Mouse (Mus musculus): ENCODE results near the gene Sh3bgrl2. TPM values are rescaled to one million over a fixed set of nuclear protein-coding genes. Genes with fewer than 3 reads are reported as not detected.

Sh3bgrl2 gene
- polyA plus RNA-seq, 1 experiment from 2014 or later, result 22.2 TPM

- ATAC-seq (ENCODE audit: low FRiP score, low TSS enrichment), result no peak
- Histone ChIP-seq H3K9ac (replicated peaks; ENCODE audit: low read length) (no peak overlapping the region), H3K27ac (ENCODE audit: low read length) (no peak overlapping the region), H3K9me3 (ENCODE audit: low read length) (no peaks in the 10 kb centered on the region), H3K4me1 (ENCODE audit: insufficient read depth, low read length) (peaks cover 12% of the 10 kb centered on the region; the same call in 1 of the 2 replicates), H3K36me3 (ENCODE audit: insufficient read depth, low read length) (no peaks in the 10 kb centered on the region), H3K4me3 (ENCODE audit: low read length) (no peak overlapping the region), H3K4me2 (replicated peaks; ENCODE audit: low read depth, low read length) (no peak overlapping the region), H3K27me3 (ENCODE audit: insufficient read depth, low read length) (no peaks in the 10 kb centered on the region)
- WGBS, result 78% methylated on average over 17 of the region's 17 CpGs
These were observed 38.4 kb downstream of the Sh3bgrl2 start for GRCm38 (mm10) chr9:83586316-83587050.

- no peak for ATAC-seq (ENCODE audit: low FRiP score, low TSS enrichment)
These were observed 39.0 kb downstream of the Sh3bgrl2 start for GRCm38 (mm10) chr9:83587116-83587515.

GRCm38 (mm10) chr9:83589063-83589462 lies 40.9 kb downstream of the Sh3bgrl2 start:
- 73% methylated on average over 2 of the region's 2 CpGs for WGBS
- no peak for ATAC-seq (ENCODE audit: low FRiP score, low TSS enrichment)
- peaks cover 9% of the 10 kb centered on the region; the same call in 1 of the 2 replicates for H3K4me1 ChIP-seq (ENCODE audit: insufficient read depth, low read length)
- no peak overlapping the region for H3K9ac ChIP-seq (replicated peaks; ENCODE audit: low read length)
- H3K4me3 ChIP-seq (ENCODE audit: low read length), result no peak overlapping the region
- H3K36me3 ChIP-seq (ENCODE audit: insufficient read depth, low read length), result no peaks in the 10 kb centered on the region
- H3K27ac ChIP-seq (ENCODE audit: low read length), result no peak overlapping the region
- H3K4me2 ChIP-seq (replicated peaks; ENCODE audit: low read depth, low read length), result no peak overlapping the region
- no peaks in the 10 kb centered on the region for H3K9me3 ChIP-seq (ENCODE audit: low read length)
- H3K27me3 ChIP-seq (ENCODE audit: insufficient read depth, low read length), result no peaks in the 10 kb centered on the region

More at GRCm38 (mm10) chr9:83587116-83587515, 39.0 kb downstream of the Sh3bgrl2 start:
- Histone ChIP-seq H3K4me2 (replicated peaks; ENCODE audit: low read depth, low read length) (no peak overlapping the region), H3K27ac (ENCODE audit: low read length) (no peak overlapping the region), H3K36me3 (ENCODE audit: insufficient read depth, low read length) (no peaks in the 10 kb centered on the region), H3K9ac (replicated peaks; ENCODE audit: low read length) (no peak overlapping the region), H3K9me3 (ENCODE audit: low read length) (no peaks in the 10 kb centered on the region), H3K27me3 (ENCODE audit: insufficient read depth, low read length) (no peaks in the 10 kb centered on the region), H3K4me3 (ENCODE audit: low read length) (no peak overlapping the region), H3K4me1 (ENCODE audit: insufficient read depth, low read length) (peaks cover 12% of the 10 kb centered on the region; the same call in 1 of the 2 replicates)
- 90% methylated on average over 9 of the region's 9 CpGs for WGBS

GRCm38 (mm10) chr9:83589680-83590467 lies 41.7 kb downstream of the Sh3bgrl2 start:
- no peak overlapping the region for H3K4me3 ChIP-seq (ENCODE audit: low read length)
- H3K9me3 ChIP-seq (ENCODE audit: low read length), result no peaks in the 10 kb centered on the region
- 50% methylated on average over 14 of the region's 14 CpGs for WGBS
- H3K27me3 ChIP-seq (ENCODE audit: insufficient read depth, low read length), result no peaks in the 10 kb centered on the region
- ATAC-seq (ENCODE audit: low FRiP score, low TSS enrichment), result peak; percentile 49; the same call in 1 of the 2 replicates
- H3K4me2 ChIP-seq (replicated peaks; ENCODE audit: low read depth, low read length), result no peak overlapping the region
- peaks cover 9% of the 10 kb centered on the region; the same call in 1 of the 2 replicates for H3K4me1 ChIP-seq (ENCODE audit: insufficient read depth, low read length)
- H3K27ac ChIP-seq (ENCODE audit: low read length), result peak overlapping the region; percentile 56; the same call in 1 of the 2 replicates
- no peak overlapping the region for H3K9ac ChIP-seq (replicated peaks; ENCODE audit: low read length)
- H3K36me3 ChIP-seq (ENCODE audit: insufficient read depth, low read length), result no peaks in the 10 kb centered on the region

GRCm38 (mm10) chr9:83591848-83592456 lies 43.8 kb downstream of the Sh3bgrl2 start:
- no peaks in the 10 kb centered on the region for H3K27me3 ChIP-seq (ENCODE audit: insufficient read depth, low read length)
- no peak overlapping the region for H3K4me3 ChIP-seq (ENCODE audit: low read length)
- no peak overlapping the region for H3K4me2 ChIP-seq (replicated peaks; ENCODE audit: low read depth, low read length)
- WGBS, result 86% methylated on average over 10 of the region's 10 CpGs
- no peak overlapping the region for H3K9ac ChIP-seq (replicated peaks; ENCODE audit: low read length)
- ATAC-seq (ENCODE audit: low FRiP score, low TSS enrichment), result no peak
- H3K36me3 ChIP-seq (ENCODE audit: insufficient read depth, low read length), result no peaks in the 10 kb centered on the region
- no peaks in the 10 kb centered on the region for H3K9me3 ChIP-seq (ENCODE audit: low read length)
- H3K4me1 ChIP-seq (ENCODE audit: insufficient read depth, low read length), result peaks cover 9% of the 10 kb centered on the region; the same call in 1 of the 2 replicates
- H3K27ac ChIP-seq (ENCODE audit: low read length), result no peak overlapping the region

- WGBS, result 91% methylated on average over 5 of the region's 5 CpGs
These were observed 45.7 kb downstream of the Sh3bgrl2 start for GRCm38 (mm10) chr9:83593811-83594210.

GRCm38 (mm10) chr9:83596132-83596531 lies 48.0 kb downstream of the Sh3bgrl2 start:
- no peaks in the 10 kb centered on the region for H3K9me3 ChIP-seq (ENCODE audit: low read length)
- H3K27ac ChIP-seq (ENCODE audit: low read length), result no peak overlapping the region
- 0 out of 2 replicates have a peak, but pooled peaks cover 11% of the 10 kb centered on the region for H3K4me1 ChIP-seq (ENCODE audit: insufficient read depth, low read length)
- no peak overlapping the region for H3K4me2 ChIP-seq (replicated peaks; ENCODE audit: low read depth, low read length)
- no peak overlapping the region for H3K9ac ChIP-seq (replicated peaks; ENCODE audit: low read length)
- WGBS, result 89% methylated on average over 6 of the region's 6 CpGs
- no peaks in the 10 kb centered on the region for H3K27me3 ChIP-seq (ENCODE audit: insufficient read depth, low read length)
- H3K4me3 ChIP-seq (ENCODE audit: low read length), result no peak overlapping the region
- ATAC-seq (ENCODE audit: low FRiP score, low TSS enrichment), result no peak
- no peaks in the 10 kb centered on the region for H3K36me3 ChIP-seq (ENCODE audit: insufficient read depth, low read length)

More at GRCm38 (mm10) chr9:83593811-83594210, 45.7 kb downstream of the Sh3bgrl2 start:
- Histone ChIP-seq H3K9ac (replicated peaks; ENCODE audit: low read length) (no peak overlapping the region), H3K27ac (ENCODE audit: low read length) (no peak overlapping the region), H3K36me3 (ENCODE audit: insufficient read depth, low read length) (no peaks in the 10 kb centered on the region), H3K27me3 (ENCODE audit: insufficient read depth, low read length) (no peaks in the 10 kb centered on the region), H3K4me1 (ENCODE audit: insufficient read depth, low read length) (peaks cover 9% of the 10 kb centered on the region; the same call in 1 of the 2 replicates), H3K4me2 (replicated peaks; ENCODE audit: low read depth, low read length) (no peak overlapping the region), H3K9me3 (ENCODE audit: low read length) (no peaks in the 10 kb centered on the region), H3K4me3 (ENCODE audit: low read length) (no peak overlapping the region)
- no peak for ATAC-seq (ENCODE audit: low FRiP score, low TSS enrichment)

GRCm38 (mm10) chr9:83596646-83597481 lies 48.7 kb downstream of the Sh3bgrl2 start:
- H3K36me3 ChIP-seq (ENCODE audit: insufficient read depth, low read length), result no peaks in the 10 kb centered on the region
- H3K4me3 ChIP-seq (ENCODE audit: low read length), result no peak overlapping the region
- H3K9me3 ChIP-seq (ENCODE audit: low read length), result no peaks in the 10 kb centered on the region
- WGBS, result 80% methylated on average over 13 of the region's 13 CpGs
- no peak for ATAC-seq (ENCODE audit: low FRiP score, low TSS enrichment)
- H3K27ac ChIP-seq (ENCODE audit: low read length), result no peak overlapping the region
- no peak overlapping the region for H3K4me2 ChIP-seq (replicated peaks; ENCODE audit: low read depth, low read length)
- H3K9ac ChIP-seq (replicated peaks; ENCODE audit: low read length), result no peak overlapping the region
- no peaks in the 10 kb centered on the region for H3K27me3 ChIP-seq (ENCODE audit: insufficient read depth, low read length)
- H3K4me1 ChIP-seq (ENCODE audit: insufficient read depth, low read length), result 0 out of 2 replicates have a peak, but pooled peaks cover 11% of the 10 kb centered on the region

GRCm38 (mm10) chr9:83598047-83598446 lies 49.9 kb downstream of the Sh3bgrl2 start:
- ATAC-seq (ENCODE audit: low FRiP score, low TSS enrichment), result no peak
- H3K4me2 ChIP-seq (replicated peaks; ENCODE audit: low read depth, low read length), result no peak overlapping the region
- H3K36me3 ChIP-seq (ENCODE audit: insufficient read depth, low read length), result no peaks in the 10 kb centered on the region
- no peak overlapping the region for H3K27ac ChIP-seq (ENCODE audit: low read length)
- WGBS, result 80% methylated on average over 7 of the region's 7 CpGs
- 0 out of 2 replicates have a peak, but pooled peaks cover 11% of the 10 kb centered on the region for H3K4me1 ChIP-seq (ENCODE audit: insufficient read depth, low read length)
- H3K9ac ChIP-seq (replicated peaks; ENCODE audit: low read length), result no peak overlapping the region
- H3K9me3 ChIP-seq (ENCODE audit: low read length), result no peaks in the 10 kb centered on the region
- H3K27me3 ChIP-seq (ENCODE audit: insufficient read depth, low read length), result no peaks in the 10 kb centered on the region
- no peak overlapping the region for H3K4me3 ChIP-seq (ENCODE audit: low read length)
